Mouse (Mus musculus): ENCODE results near the gene Mfap3l. TPM values are rescaled to one million over a fixed set of nuclear protein-coding genes. Genes with fewer than 3 reads are reported as not detected.
"Not testable (repeated sequence)": the region's sequence is repeated elsewhere in the genome, so short reads cannot be mapped to it uniquely, and the experiment has no call there.

Gene Mfap3l
- polyA plus RNA-seq (2014; fragmentation: Nextera tagmentation; extraction: Ambion mirVana) = 2.4 and 3.0 TPM in 2 replicates

DNA sequence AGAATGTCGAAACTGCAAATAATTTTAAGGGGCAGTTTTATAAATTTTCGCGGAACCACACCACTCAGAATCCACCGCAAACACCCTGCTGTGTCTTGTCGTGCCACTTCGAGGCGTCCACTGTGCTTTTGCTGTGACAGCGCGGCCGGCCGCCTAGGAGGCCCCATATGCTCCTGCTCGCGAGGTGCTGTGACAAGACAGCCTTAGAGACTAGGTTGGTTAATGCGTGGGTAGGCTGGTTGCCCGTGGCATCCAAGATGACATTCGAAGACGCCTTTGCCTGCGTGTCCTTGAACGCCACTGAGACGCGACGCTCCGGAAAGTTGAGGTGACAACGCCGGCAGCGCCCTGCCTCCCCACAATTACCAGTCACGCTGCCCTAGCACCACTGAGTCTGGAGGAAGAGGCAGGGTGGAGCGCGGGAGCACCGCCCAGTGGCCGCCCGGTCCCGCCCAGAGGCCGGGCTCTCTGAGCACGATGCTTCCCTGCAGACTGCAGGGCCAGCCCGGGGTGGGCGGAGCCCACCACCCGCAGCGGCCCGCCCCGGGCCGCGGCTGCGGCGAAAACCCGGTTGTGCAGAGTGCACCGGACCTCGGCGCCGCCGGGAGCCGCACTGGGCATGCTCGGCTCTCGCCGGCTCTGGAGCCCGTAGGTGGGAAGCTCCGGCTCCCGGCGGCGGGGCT, at the start of gene Mfap3l:
Gene Mfap3l, plus strand, starts transcription at position 578 of the 683 bp plus-strand sequence.
- Histone ChIP-seq H3K27me3 (ENCODE audit: control insufficient read depth, insufficient read depth, low read length) (0 out of 2 replicates have a peak, but pooled peaks cover 5% of the 10 kb centered on the region), H3K4me1 (ENCODE audit: control insufficient read depth, insufficient read depth, low read length) (no peaks in the 10 kb centered on the region; the same call in 1 of the 2 replicates), H3K9me3 (ENCODE audit: control insufficient read depth, low read length) (no peaks in the 10 kb centered on the region), H3K9ac (replicated peaks; ENCODE audit: low read length) (peak within 1 kb of the TSS; percentile 68), H3K36me3 (ENCODE audit: control insufficient read depth, insufficient read depth, low read length) (no peaks in the 10 kb centered on the region), H3K27ac (replicated peaks; ENCODE audit: low read depth, low read length) (peak within 1 kb of the TSS; percentile 73), H3K4me3 (replicated peaks; ENCODE audit: low read depth, low read length) (peak within 1 kb of the TSS; percentile 62), H3K4me2 (ENCODE audit: low read length) (peak within 1 kb of the TSS; percentile 98)
- under 1% methylated on average over 60 of the region's 60 CpGs for WGBS
- DNase-seq (peak; percentile 96), ATAC-seq (ENCODE audit: low FRiP score, low TSS enrichment) (peak; percentile 95)

DNA sequence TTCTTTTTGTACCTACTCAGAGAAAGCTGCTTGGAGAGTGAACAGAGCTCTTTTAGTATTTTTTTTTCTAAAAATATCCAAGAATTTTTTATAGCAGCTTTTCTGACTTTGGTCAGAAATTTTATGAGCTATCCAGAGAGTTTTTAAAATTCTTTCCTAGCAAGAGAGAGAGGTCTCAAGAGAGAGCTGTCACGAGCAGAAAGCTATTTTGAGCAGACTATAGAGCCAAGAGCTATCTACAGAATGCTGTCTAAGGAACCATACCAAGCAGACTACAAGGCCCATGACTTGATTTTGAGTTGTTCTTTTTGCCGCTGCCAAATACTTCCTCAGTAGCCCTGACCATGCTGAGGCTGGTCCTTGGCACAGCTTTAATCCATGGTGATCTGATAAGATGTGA, 49.3 kb upstream of the Mfap3l start:
- Histone ChIP-seq H3K4me3 (replicated peaks; ENCODE audit: low read depth, low read length) (no peak overlapping the region), H3K9ac (replicated peaks; ENCODE audit: low read length) (no peak overlapping the region), H3K4me2 (ENCODE audit: low read length) (no peak overlapping the region), H3K4me1 (ENCODE audit: control insufficient read depth, insufficient read depth, low read length) (no peaks in the 10 kb centered on the region), H3K27ac (replicated peaks; ENCODE audit: low read depth, low read length) (no peak overlapping the region), H3K36me3 (ENCODE audit: control insufficient read depth, insufficient read depth, low read length) (no peaks in the 10 kb centered on the region), H3K9me3 (ENCODE audit: control insufficient read depth, low read length) (no peaks in the 10 kb centered on the region), H3K27me3 (ENCODE audit: control insufficient read depth, insufficient read depth, low read length) (no peaks in the 10 kb centered on the region)
- ATAC-seq (ENCODE audit: low FRiP score, low TSS enrichment) = no peak
- no peak for DNase-seq
- 88% methylated on average over 2 of the region's 2 CpGs for WGBS

DNA sequence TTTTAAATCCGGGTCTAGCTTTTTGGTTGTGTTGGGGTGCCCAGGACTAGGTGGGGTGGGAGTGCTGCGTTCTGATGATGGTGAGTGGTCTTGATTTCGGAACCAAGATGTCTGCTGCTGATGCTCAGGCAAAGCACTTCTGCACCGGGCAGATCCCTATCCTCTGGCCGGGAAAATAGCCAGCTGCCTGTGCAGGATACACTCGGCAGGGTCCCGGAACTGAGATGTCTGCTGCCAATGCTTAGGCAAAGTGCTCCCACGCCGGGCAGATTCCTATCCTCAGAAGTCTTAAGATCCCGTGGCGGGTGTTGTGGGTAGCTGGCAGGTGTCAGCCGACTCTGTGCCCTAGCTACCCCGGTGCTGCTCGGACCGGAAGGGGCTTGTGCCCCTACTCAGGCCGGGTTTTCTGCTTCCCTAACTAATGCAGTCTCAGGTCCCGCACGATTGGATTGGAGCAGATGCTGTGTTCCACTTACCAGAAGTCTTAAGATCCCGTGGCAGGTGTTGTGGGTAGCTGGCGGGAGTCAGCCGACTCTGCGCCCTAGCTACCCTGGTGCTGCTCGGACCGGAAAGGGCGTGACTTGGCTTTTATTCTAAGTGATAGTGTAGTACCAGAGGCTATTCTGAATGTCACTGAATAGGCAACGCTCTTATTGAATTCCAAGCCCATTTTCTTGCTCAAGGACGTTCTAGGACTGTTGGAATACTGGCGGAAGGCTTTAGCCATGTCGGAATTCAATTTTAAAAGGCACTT, 41.1 kb upstream of the Mfap3l start:
- not testable (repeated sequence) for H3K36me3 ChIP-seq (ENCODE audit: control insufficient read depth, insufficient read depth, low read length); H3K4me2 ChIP-seq (ENCODE audit: low read length); ATAC-seq (ENCODE audit: low FRiP score, low TSS enrichment); H3K9ac ChIP-seq (replicated peaks; ENCODE audit: low read length); H3K9me3 ChIP-seq (ENCODE audit: control insufficient read depth, low read length); H3K4me3 ChIP-seq (replicated peaks; ENCODE audit: low read depth, low read length); H3K27ac ChIP-seq (replicated peaks; ENCODE audit: low read depth, low read length); DNase-seq; H3K4me1 ChIP-seq (ENCODE audit: control insufficient read depth, insufficient read depth, low read length); H3K27me3 ChIP-seq (ENCODE audit: control insufficient read depth, insufficient read depth, low read length)
- 92% methylated on average over 29 of the region's 29 CpGs for WGBS

DNA sequence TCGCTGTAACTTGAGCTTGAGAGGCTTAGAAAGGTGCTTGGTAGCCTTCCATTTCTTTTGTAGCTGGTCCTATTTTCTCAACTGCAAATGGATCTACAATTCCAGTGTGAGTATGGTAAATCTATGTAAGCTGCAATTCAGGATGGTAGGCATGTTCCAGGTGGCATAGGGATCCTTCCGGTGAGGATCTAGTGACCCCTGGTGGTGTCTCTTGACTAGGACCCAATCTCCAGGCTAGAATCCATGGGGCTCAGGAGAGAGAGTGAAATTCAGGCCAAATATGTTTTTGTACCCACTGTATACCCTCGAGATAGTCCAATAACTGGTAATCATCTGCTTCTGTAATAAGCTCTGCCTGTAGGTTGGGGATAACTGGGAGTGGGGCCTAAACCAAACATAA, 37.9 kb upstream of the Mfap3l start:
- Histone ChIP-seq H3K4me2 (ENCODE audit: low read length) (no peak overlapping the region), H3K4me3 (replicated peaks; ENCODE audit: low read depth, low read length) (no peak overlapping the region), H3K27me3 (ENCODE audit: control insufficient read depth, insufficient read depth, low read length) (no peaks in the 10 kb centered on the region), H3K9me3 (ENCODE audit: control insufficient read depth, low read length) (no peaks in the 10 kb centered on the region), H3K36me3 (ENCODE audit: control insufficient read depth, insufficient read depth, low read length) (no peaks in the 10 kb centered on the region), H3K9ac (replicated peaks; ENCODE audit: low read length) (no peak overlapping the region), H3K4me1 (ENCODE audit: control insufficient read depth, insufficient read depth, low read length) (no peaks in the 10 kb centered on the region), H3K27ac (replicated peaks; ENCODE audit: low read depth, low read length) (no peak overlapping the region)
- peak; percentile 18 for DNase-seq
- WGBS = 67% methylated on average over 3 of the region's 3 CpGs
- ATAC-seq (ENCODE audit: low FRiP score, low TSS enrichment) = no peak

DNA sequence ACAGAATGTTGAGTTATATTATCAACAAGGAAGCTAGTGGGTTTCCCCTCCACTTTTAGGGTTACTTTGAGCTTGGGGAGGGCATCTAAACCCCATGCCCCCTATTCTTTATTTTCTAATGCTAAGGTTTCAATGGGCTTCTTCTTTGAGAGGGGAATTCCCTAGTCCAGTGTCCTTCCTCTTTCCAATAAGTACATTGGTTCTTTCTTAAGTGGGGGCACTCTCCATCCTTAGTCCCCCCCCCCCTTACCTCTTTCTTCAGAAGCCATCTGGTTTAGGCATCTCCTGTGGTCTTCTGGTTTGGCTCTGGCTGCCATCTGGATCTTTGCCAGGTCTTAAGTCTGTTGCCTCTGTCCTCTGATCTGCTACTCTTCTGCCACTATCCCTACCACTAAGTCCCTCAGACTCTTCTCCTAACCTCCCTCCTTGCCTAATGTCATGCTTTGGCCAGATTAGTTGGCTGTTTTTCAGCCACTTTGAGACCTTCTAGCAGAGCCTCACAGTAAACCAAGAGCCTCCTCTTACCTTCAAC, 21.0 kb upstream of the Mfap3l start:
- DNase-seq = no peak
- Histone ChIP-seq H3K9me3 (ENCODE audit: control insufficient read depth, low read length) (no peaks in the 10 kb centered on the region), H3K9ac (replicated peaks; ENCODE audit: low read length) (no peak overlapping the region), H3K4me3 (replicated peaks; ENCODE audit: low read depth, low read length) (no peak overlapping the region), H3K4me2 (ENCODE audit: low read length) (no peak overlapping the region), H3K27ac (replicated peaks; ENCODE audit: low read depth, low read length) (no peak overlapping the region), H3K4me1 (ENCODE audit: control insufficient read depth, insufficient read depth, low read length) (no peaks in the 10 kb centered on the region), H3K27me3 (ENCODE audit: control insufficient read depth, insufficient read depth, low read length) (no peaks in the 10 kb centered on the region), H3K36me3 (ENCODE audit: control insufficient read depth, insufficient read depth, low read length) (no peaks in the 10 kb centered on the region)
- no peak for ATAC-seq (ENCODE audit: low FRiP score, low TSS enrichment)

DNA sequence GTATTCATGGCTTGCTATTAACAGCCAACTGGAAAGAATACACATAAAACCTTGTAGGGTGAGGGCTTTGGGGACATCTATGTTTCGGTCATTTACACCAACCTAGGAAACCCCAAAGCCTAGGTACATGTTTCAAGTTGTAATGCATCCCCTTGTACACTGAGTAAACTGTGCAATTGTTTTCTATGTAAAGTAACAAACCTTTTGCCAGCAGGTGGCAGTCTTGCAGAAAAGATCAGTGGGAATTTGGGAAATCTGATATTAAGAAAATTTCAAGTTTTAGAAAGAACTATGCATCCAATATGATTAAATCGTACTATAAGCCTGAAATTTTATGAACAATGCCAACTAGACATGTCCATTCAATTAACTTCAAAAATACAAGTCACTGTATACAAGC, 15.7 kb upstream of the Mfap3l start:
- no peaks in the 10 kb centered on the region for H3K36me3 ChIP-seq (ENCODE audit: control insufficient read depth, insufficient read depth, low read length)
- DNase-seq (peak; percentile 89), ATAC-seq (ENCODE audit: low FRiP score, low TSS enrichment) (no peak)
- no peak overlapping the region for H3K27ac ChIP-seq (replicated peaks; ENCODE audit: low read depth, low read length)
- H3K9me3 ChIP-seq (ENCODE audit: control insufficient read depth, low read length) = no peaks in the 10 kb centered on the region
- WGBS = 40% methylated on average over 2 of the region's 2 CpGs
- no peak overlapping the region for H3K4me3 ChIP-seq (replicated peaks; ENCODE audit: low read depth, low read length)
- no peaks in the 10 kb centered on the region for H3K4me1 ChIP-seq (ENCODE audit: control insufficient read depth, insufficient read depth, low read length)
- H3K9ac ChIP-seq (replicated peaks; ENCODE audit: low read length) = no peak overlapping the region
- H3K27me3 ChIP-seq (ENCODE audit: control insufficient read depth, insufficient read depth, low read length) = no peaks in the 10 kb centered on the region
- H3K4me2 ChIP-seq (ENCODE audit: low read length) = no peak overlapping the region

DNA sequence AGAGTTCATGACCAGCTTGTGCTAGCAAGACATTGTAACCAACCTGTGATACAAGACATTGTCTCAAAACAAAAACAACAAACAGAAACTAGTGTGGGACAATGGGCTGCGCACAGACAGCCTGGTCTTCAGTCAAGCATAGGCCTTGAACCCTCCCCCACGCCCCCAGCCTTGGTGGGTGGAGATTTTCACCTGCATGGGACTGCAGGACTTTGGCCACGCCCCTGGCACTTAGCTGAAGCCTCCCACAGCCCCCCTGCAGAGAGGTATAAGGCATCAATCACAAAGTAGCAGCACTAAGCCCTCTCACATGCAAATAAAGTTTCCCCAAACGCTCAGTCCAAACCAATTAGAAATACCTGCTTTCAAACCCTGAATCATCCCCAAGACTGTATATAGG, 11.1 kb upstream of the Mfap3l start:
- no peak for DNase-seq
- 66% methylated on average over 4 of the region's 4 CpGs for WGBS

DNA sequence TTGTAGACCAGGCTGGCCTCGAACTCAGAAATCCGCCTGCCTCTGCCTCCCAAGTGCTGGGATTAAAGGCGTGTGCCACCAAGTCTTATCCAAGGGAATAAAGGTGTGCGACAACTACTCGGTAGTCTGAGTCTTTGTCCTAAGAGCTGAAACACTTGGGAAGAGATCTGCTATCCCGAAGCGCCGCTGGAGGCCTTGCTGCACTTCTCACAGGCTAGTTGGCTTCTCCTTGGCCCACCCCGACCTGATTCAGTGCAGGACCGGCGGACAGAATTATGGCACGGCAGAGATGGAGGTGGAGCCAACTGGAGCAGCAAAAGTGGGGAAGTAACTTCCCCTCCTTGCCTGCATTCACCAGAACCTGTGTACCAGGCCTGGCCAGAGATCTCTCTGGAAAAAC, 10.6 kb upstream of the Mfap3l start:
- Histone ChIP-seq H3K36me3 (ENCODE audit: control insufficient read depth, insufficient read depth, low read length) (no peaks in the 10 kb centered on the region), H3K4me2 (ENCODE audit: low read length) (no peak overlapping the region), H3K27me3 (ENCODE audit: control insufficient read depth, insufficient read depth, low read length) (no peaks in the 10 kb centered on the region), H3K4me1 (ENCODE audit: control insufficient read depth, insufficient read depth, low read length) (no peaks in the 10 kb centered on the region), H3K9me3 (ENCODE audit: control insufficient read depth, low read length) (no peaks in the 10 kb centered on the region), H3K27ac (replicated peaks; ENCODE audit: low read depth, low read length) (no peak overlapping the region), H3K9ac (replicated peaks; ENCODE audit: low read length) (no peak overlapping the region), H3K4me3 (replicated peaks; ENCODE audit: low read depth, low read length) (no peak overlapping the region)
- no peak for DNase-seq
- no peak for ATAC-seq (ENCODE audit: low FRiP score, low TSS enrichment)
- 92% methylated on average over 12 of the region's 12 CpGs for WGBS

More for the DNA sequence above, 11.1 kb upstream of the Mfap3l start:
- Histone ChIP-seq H3K36me3 (ENCODE audit: control insufficient read depth, insufficient read depth, low read length) (no peaks in the 10 kb centered on the region), H3K27me3 (ENCODE audit: control insufficient read depth, insufficient read depth, low read length) (no peaks in the 10 kb centered on the region), H3K4me1 (ENCODE audit: control insufficient read depth, insufficient read depth, low read length) (no peaks in the 10 kb centered on the region), H3K4me3 (replicated peaks; ENCODE audit: low read depth, low read length) (no peak overlapping the region), H3K27ac (replicated peaks; ENCODE audit: low read depth, low read length) (no peak overlapping the region), H3K9ac (replicated peaks; ENCODE audit: low read length) (no peak overlapping the region), H3K4me2 (ENCODE audit: low read length) (no peak overlapping the region), H3K9me3 (ENCODE audit: control insufficient read depth, low read length) (no peaks in the 10 kb centered on the region)
- ATAC-seq (ENCODE audit: low FRiP score, low TSS enrichment) = no peak
